Mouse (Mus musculus): ENCODE data around the gene Abhd5.

- TF ChIP-seq CTCF (IDR thresholded peaks at IDR 0.05; ENCODE audit: low read depth): no peak
- no peak for TF ChIP-seq EP300 (IDR thresholded peaks at IDR 0.05; ENCODE audit: low read depth)
These were observed 37.0 kb upstream of the Abhd5 start for GRCm38 (mm10) chr9:122314386-122314785.

Data from liver, postnatal 0 days (tissue).